Mouse (Mus musculus) urinary bladder, postnatal 4 days (tissue): ENCODE data around the gene 2300009A05Rik.

ENCODE experiments used
- DNase-seq, 2 experiments: peaks; one replicate each; pipeline ENCODE4 v3.0.0; 2021 to 2022; ENCODE audit warnings: low spot score in 2 of 2

Gene 2300009A05Rik

GRCm38 (mm10) chr9:63398611-63399462, at the start of gene 2300009A05Rik:
2300009A05Rik (minus strand) TSS chr9:63399246.
- DNase-seq: peak; percentile 96

- no peak for DNase-seq
These were observed 44.6 kb upstream of the 2300009A05Rik start for GRCm38 (mm10) chr9:63443695-63444094.

- DNase-seq: no peak
These were observed 31.6 kb upstream of the 2300009A05Rik start for GRCm38 (mm10) chr9:63430652-63431051.

GRCm38 (mm10) chr9:63421096-63421736, 22.2 kb upstream of the 2300009A05Rik start:
- DNase-seq: no peak

GRCm38 (mm10) chr9:63420396-63420795, 21.4 kb upstream of the 2300009A05Rik start:
- no peak for DNase-seq

- no peak for DNase-seq
These were observed 1.1 kb upstream of the 2300009A05Rik start for GRCm38 (mm10) chr9:63400176-63400575.

- DNase-seq: no peak
These were observed 393 bp upstream of the 2300009A05Rik start for GRCm38 (mm10) chr9:63399463-63399815.

- no peak for DNase-seq
These were observed 3.4 kb downstream of the 2300009A05Rik start for GRCm38 (mm10) chr9:63395612-63396011.

GRCm38 (mm10) chr9:63391307-63391706, 7.7 kb downstream of the 2300009A05Rik start:
- DNase-seq: no peak

- DNase-seq: no peak
These were observed 16.3 kb downstream of the 2300009A05Rik start for GRCm38 (mm10) chr9:63382761-63383160.

- no peak for DNase-seq
These were observed 18.7 kb downstream of the 2300009A05Rik start for GRCm38 (mm10) chr9:63380326-63380725.

GRCm38 (mm10) chr9:63378174-63378573, 20.9 kb downstream of the 2300009A05Rik start:
- no peak for DNase-seq

GRCm38 (mm10) chr9:63377270-63378142, 21.5 kb downstream of the 2300009A05Rik start, which contains the start of gene Map2k5:
Map2k5 (minus strand) TSS chr9:63377902.
- peak; percentile 85 to 90 for DNase-seq

GRCm38 (mm10) chr9:63373315-63373714, 25.7 kb downstream of the 2300009A05Rik start:
- DNase-seq: no peak

GRCm38 (mm10) chr9:63372541-63372940, 26.5 kb downstream of the 2300009A05Rik start:
- no peak for DNase-seq

GRCm38 (mm10) chr9:63360410-63360809, 38.6 kb downstream of the 2300009A05Rik start:
- DNase-seq: no peak

- DNase-seq: no peak
These were observed 40.0 kb downstream of the 2300009A05Rik start for GRCm38 (mm10) chr9:63359016-63359415.

GRCm38 (mm10) chr9:63356721-63357120, 42.3 kb downstream of the 2300009A05Rik start:
- DNase-seq: no peak

- DNase-seq: no peak
These were observed 42.8 kb downstream of the 2300009A05Rik start for GRCm38 (mm10) chr9:63356278-63356677.

- DNase-seq: no peak
These were observed 44.9 kb downstream of the 2300009A05Rik start for GRCm38 (mm10) chr9:63354168-63354567.

- DNase-seq: no peak
These were observed 49.0 kb downstream of the 2300009A05Rik start for GRCm38 (mm10) chr9:63350030-63350429.

- no peak for DNase-seq
These were observed 49.8 kb downstream of the 2300009A05Rik start for GRCm38 (mm10) chr9:63349241-63349640.
